Mouse (Mus musculus): ENCODE measurements around the gene Nusap1. TPM values are rescaled to one million over a fixed set of nuclear protein-coding genes. Genes with fewer than 3 reads are reported as not detected.

Nusap1 gene
- 0.70 TPM for polyA plus RNA-seq (2017; shearing (Covaris generic))

DNA sequence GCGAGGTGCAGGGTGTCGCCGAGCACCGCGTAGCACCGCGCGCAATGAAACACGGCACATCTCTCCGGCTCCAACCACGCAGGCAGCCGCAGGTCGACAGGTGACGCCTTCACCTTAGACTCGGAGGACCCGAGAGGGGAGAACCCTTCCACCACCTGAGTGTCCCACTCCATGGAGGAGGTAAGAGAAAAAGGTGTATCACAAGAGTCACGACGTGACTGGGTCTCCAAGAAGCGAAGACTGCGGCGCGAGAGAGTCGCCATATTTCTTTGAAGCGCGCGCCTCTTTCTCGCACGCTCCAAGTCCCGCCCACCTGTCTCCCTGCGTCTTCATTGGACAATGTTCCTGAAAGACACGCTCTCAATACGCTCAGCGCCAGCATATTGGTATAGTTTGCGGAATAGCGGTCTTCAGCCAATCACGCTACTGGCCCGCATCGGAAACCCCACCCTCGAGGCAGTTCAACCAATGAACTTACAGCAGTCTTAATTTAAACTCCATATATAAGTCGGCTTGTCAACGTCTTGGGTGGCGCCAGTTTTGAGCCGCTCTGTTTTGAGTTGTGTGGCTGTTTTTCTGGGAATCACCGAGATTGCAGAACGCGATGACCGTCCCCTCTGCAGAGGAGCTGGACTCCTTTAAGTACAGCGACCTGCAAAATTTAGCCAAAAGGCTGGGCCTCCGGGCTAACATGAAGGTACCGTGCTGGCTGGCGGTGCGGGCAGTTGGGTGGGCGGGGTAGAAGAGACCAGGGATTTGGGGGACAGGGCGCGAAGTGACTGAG, at the start of gene Nusap1, which contains the start of gene Oip5:
Nusap1 (plus strand) TSS at position 100 of the 784 bp plus-strand sequence.
Oip5 (minus strand) TSS at position 271 of the 784 bp plus-strand sequence.

DNA sequence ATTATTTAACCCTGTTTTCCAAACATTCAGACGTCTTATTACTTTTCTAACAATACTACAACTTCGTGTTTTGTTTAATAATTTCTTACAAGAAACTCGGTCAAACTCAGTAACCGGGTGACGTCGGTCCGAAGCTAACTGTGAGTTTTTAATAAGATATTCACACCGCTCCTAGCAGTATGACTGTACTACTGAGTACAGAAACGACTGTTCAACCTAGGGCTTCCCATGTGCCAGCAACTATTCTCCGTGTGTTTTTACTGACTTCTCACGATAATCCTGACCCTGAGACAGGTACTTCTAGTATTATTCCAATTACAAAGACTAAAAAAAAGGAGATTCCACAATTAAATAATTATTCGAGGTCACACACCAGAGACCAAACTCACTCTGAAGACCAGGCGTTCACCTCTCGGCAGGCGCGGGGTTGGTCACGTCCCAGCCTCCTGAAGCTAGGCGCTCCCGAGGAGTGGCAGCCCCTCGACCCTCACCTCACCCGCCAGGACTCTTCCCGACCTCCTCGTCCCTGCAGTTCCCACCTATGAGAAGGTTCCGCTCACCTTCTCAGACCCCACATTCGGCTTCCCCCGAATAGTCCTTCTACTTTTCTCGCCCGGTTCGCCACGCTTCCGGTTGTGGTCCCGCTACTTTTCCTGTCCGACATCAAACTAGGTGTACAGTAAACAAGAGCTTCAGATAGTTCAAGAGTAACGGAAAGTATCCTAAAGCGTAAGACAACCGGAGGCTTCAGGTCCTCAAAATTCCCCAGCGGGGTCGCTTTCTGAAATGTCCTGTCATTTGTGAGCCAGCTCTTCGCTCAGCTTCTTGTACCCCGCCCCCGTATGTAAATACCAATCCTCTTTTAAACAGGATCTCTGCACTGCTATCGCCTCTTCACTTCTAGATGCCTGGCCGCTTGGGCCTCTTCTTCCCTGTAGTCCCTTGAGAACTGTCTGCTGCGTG, 44.4 kb downstream of the Nusap1 start, which contains the start of gene Ndufaf1:
Ndufaf1 (minus strand) TSS at position 608 of the 963 bp plus-strand sequence.

DNA sequence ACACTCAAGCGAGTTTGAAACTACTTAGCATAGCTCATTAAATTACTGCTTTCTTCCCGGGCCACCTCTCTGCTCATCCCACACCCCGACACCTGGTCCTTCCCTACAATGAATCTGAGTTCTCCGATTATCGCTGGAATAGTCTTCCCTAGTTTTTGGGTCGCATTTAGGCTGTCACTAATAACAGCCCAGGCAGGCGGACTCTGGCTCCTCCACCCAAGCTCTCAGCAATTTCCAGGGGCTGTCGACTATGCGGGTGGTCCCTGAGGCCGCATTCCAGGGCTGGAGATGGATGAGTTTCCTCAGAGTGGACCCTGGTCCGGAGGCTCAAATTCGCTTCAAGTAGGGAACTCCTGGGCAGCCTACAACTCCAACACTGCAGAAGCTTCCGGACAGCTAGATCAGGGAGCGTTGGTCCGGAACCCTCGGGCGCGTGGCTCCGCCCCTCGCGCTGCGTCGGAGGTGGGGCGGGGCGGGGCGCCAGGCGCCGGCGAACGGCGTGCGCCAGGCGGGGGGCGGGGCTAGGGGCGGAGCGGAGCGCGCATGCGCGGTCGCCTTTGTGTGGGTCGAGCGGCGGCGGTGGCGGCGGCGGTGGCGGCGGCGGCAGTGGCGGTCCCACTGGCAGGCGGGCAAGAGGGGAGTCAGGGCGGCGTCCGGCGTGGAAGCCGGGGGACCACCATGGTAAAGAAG, 56.6 kb downstream of the Nusap1 start, which contains the start of gene Rtf1:
Rtf1 (plus strand) TSS at position 544 of the 690 bp plus-strand sequence.

Other genes starting within 250 kb of the Nusap1 start
- 4.5 TPM for gene Ino80, start 140.6 kb upstream of the Nusap1 start, polyA plus RNA-seq (2017; shearing (Covaris generic))
- 0.25 TPM for gene Exd1, start 70.7 kb upstream of the Nusap1 start, polyA plus RNA-seq (2017; shearing (Covaris generic))
- gene Chp1, start 70.6 kb upstream of the Nusap1 start, polyA plus RNA-seq (2017; shearing (Covaris generic)): 96.5 TPM
- gene Oip5, start 171 bp downstream of the Nusap1 start, polyA plus RNA-seq (2017; shearing (Covaris generic)): 0.70 TPM
- gene Ndufaf1, start 44.5 kb downstream of the Nusap1 start, polyA plus RNA-seq (2017; shearing (Covaris generic)): 10.5 TPM
- gene Rtf1, start 56.8 kb downstream of the Nusap1 start, polyA plus RNA-seq (2017; shearing (Covaris generic)): 64.8 TPM
- 0.20 TPM for gene Itpka, start 124.0 kb downstream of the Nusap1 start, polyA plus RNA-seq (2017; shearing (Covaris generic))
- 0.62 TPM for gene Ltk, start 142.1 kb downstream of the Nusap1 start, polyA plus RNA-seq (2017; shearing (Covaris generic))
- 24.5 TPM for gene Rpap1, start 169.2 kb downstream of the Nusap1 start, polyA plus RNA-seq (2017; shearing (Covaris generic))
- 4.8 TPM for gene Tyro3, start 179.4 kb downstream of the Nusap1 start, polyA plus RNA-seq (2017; shearing (Covaris generic))

All from effector memory CD4-positive, alpha-beta T cell, adult 5 months (primary cell).